Mouse (Mus musculus): ENCODE data around the gene Ccm2. TPM values are rescaled to one million over a fixed set of nuclear protein-coding genes. Genes with fewer than 3 reads are reported as not detected.
"Not testable (repeated sequence)": the region's sequence is repeated elsewhere in the genome, so short reads cannot be mapped to it uniquely, and the experiment has no call there.

Ccm2 gene
- polyA plus RNA-seq, 1 experiment, result 60.8 TPM

DNA sequence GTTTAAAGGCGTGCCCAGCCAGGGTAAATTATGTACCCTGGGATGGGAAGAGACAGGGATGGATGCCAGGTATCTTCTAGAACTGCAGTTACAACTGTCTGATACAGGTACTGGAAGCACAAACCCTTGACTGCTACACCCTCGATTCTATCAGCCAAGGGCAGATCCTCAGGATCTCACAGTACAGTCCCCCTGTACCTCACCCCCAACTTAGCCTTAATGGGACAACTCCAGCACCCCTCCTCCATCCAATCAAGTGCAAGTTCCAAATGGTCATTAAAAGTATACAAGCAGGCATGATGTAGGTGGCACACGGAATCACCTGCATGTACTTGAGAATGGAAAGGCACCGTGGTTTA lies 21.8 kb upstream of the Ccm2 start:
- 94% methylated on average over 4 of the region's 4 CpGs for WGBS
- TF ChIP-seq POLR2A (IDR thresholded peaks at IDR 0.05; ENCODE audit: low read depth, low read length) (no peak), CTCF (conservative IDR thresholded peaks at IDR 0.05; ENCODE audit: insufficient read depth, insufficient read length, low read depth, low read length) (no peak)

DNA sequence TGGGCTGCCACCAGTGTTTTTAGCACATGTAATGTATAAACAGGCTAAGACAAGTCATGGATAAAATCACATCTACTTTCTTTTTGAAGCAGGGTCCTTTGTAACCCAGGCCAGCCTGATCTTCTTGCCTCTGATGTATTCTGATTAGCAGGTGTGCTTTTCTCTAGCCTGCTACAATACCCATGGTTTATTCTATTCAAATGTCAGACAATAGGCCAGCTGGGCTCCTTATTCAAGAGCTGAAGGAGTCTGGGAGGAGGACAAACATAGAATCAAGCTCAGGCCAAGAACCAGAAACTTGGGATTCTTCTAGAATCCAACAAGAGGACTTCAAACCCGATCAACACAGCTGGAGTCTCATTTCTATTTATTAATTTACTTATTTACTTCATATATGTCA lies 21.4 kb upstream of the Ccm2 start:
- H3K4me3 ChIP-seq (ENCODE audit: insufficient read depth, low read depth, low read length), result no peak overlapping the region
- H3K36me3 ChIP-seq (ENCODE audit: control insufficient read depth, insufficient read depth, low read length), result peaks cover 6% of the 10 kb centered on the region
- no peak for DNase-seq
- no peak overlapping the region for H3K27ac ChIP-seq (ENCODE audit: insufficient read depth, low read depth, low read length)
- TF ChIP-seq CTCF (conservative IDR thresholded peaks at IDR 0.05; ENCODE audit: insufficient read depth, insufficient read length, low read depth, low read length), result no peak
- no peak for TF ChIP-seq POLR2A (IDR thresholded peaks at IDR 0.05; ENCODE audit: low read depth, low read length)
- no peaks in the 10 kb centered on the region for H3K27me3 ChIP-seq (replicated peaks; ENCODE audit: control insufficient read depth, insufficient read depth, low read length)
- 0 out of 2 replicates have a peak, but pooled peaks cover 3% of the 10 kb centered on the region for H3K4me1 ChIP-seq (ENCODE audit: control insufficient read depth, insufficient read depth, low read length)
- WGBS, result 94% methylated on average over 1 of the region's 1 CpGs

More for the DNA sequence above, 21.8 kb upstream of the Ccm2 start:
- H3K27ac ChIP-seq (ENCODE audit: insufficient read depth, low read depth, low read length), result no peak overlapping the region
- DNase-seq, result no peak
- peaks cover 6% of the 10 kb centered on the region for H3K36me3 ChIP-seq (ENCODE audit: control insufficient read depth, insufficient read depth, low read length)
- H3K4me3 ChIP-seq (ENCODE audit: insufficient read depth, low read depth, low read length), result no peak overlapping the region
- 0 out of 2 replicates have a peak, but pooled peaks cover 3% of the 10 kb centered on the region for H3K4me1 ChIP-seq (ENCODE audit: control insufficient read depth, insufficient read depth, low read length)
- no peaks in the 10 kb centered on the region for H3K27me3 ChIP-seq (replicated peaks; ENCODE audit: control insufficient read depth, insufficient read depth, low read length)

DNA sequence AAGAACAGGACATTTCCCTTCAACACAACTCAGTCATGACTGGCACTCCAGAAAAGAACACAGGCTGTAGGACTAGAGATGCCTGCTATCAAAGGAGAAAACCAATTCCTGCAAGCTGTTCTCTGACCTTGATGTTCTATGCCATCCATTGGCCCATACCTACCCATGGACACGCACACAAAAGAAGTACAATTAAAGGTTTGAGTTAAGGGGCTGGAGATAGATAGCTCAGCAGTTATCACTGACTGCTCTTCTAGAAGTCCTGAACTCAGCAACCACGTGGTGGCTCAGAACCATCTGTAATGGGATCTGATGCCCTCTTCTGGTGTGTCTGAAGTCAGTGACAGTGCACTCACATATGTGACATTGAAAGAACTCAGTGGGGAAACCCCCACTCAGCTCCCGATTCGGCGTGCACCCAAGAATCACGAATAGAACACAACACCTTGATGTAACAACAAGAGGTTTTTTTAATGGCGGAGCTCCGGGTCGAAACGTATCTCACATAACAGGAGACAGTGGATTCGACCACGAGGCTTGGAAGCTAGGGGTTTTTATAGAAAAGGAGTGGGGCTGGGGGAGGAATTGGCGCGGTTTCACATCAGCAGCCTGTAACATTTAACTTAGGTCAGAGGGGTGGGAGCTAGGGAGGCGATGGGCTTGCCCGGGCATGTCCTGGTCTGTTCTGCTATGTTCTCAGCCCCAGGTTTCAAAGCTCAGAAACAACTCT lies 20.0 kb upstream of the Ccm2 start:
- H3K27me3 ChIP-seq (replicated peaks; ENCODE audit: control insufficient read depth, insufficient read depth, low read length); H3K4me1 ChIP-seq (ENCODE audit: control insufficient read depth, insufficient read depth, low read length); H3K27ac ChIP-seq (ENCODE audit: insufficient read depth, low read depth, low read length); H3K4me3 ChIP-seq (ENCODE audit: insufficient read depth, low read depth, low read length); H3K36me3 ChIP-seq (ENCODE audit: control insufficient read depth, insufficient read depth, low read length); DNase-seq: not testable (repeated sequence)
- WGBS, result 32% methylated on average over 13 of the region's 16 CpGs

DNA sequence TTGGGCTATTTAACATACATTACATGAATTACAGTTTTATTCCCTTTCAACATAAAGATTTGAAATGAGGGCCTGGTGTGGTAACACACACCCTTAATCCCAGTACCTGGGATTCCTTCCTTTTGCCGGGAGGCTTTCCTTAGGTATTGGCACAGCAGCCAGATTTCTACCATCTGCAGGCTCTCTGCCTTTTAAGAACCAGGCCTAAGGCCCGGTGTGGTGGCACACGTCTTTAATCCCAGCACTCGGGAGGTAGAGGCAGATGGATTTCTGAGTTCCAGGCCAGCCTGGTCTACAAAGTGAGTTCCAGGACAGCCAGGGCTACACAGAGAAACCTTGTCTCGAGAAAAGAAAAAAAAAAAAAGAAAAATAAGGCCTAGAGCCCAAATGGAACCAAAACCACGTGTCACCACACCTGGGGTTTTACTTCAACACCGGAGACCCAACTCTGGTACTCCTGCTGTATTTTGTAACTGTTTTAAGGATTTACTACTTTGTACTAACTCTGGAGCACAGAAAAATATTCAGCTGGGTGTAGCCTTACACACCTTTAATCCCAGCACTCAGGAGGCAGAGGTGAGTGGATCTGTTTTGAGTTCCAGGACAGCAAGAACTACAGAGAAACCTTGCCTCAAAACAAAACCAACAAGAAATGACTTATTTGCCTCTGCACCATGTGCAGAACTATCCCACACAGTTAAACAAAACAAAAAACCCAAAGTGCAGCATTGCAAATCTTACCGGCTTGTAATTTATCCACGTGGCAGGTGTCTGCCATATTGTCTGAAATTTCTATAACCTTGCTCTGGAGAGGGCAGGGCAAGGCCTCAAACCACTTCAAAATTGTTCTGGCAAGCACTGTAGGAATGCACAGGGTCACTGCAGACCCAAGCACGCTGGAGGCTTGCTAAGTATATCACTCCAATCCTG lies 19.2 kb upstream of the Ccm2 start:
- Histone ChIP-seq H3K4me3 (ENCODE audit: insufficient read depth, low read depth, low read length) (peak overlapping the region; percentile 68), H3K36me3 (ENCODE audit: control insufficient read depth, insufficient read depth, low read length) (peaks cover 6% of the 10 kb centered on the region), H3K27ac (ENCODE audit: insufficient read depth, low read depth, low read length) (peak overlapping the region; percentile 53; the same call in 1 of the 2 replicates), H3K4me1 (ENCODE audit: control insufficient read depth, insufficient read depth, low read length) (0 out of 2 replicates have a peak, but pooled peaks cover 3% of the 10 kb centered on the region), H3K27me3 (replicated peaks; ENCODE audit: control insufficient read depth, insufficient read depth, low read length) (no peaks in the 10 kb centered on the region)
- DNase-seq, result no peak
- TF ChIP-seq POLR2A (IDR thresholded peaks at IDR 0.05; ENCODE audit: low read depth, low read length) (no peak), CTCF (conservative IDR thresholded peaks at IDR 0.05; ENCODE audit: insufficient read depth, insufficient read length, low read depth, low read length) (no peak)
- WGBS, result 24% methylated on average over 10 of the region's 10 CpGs

DNA sequence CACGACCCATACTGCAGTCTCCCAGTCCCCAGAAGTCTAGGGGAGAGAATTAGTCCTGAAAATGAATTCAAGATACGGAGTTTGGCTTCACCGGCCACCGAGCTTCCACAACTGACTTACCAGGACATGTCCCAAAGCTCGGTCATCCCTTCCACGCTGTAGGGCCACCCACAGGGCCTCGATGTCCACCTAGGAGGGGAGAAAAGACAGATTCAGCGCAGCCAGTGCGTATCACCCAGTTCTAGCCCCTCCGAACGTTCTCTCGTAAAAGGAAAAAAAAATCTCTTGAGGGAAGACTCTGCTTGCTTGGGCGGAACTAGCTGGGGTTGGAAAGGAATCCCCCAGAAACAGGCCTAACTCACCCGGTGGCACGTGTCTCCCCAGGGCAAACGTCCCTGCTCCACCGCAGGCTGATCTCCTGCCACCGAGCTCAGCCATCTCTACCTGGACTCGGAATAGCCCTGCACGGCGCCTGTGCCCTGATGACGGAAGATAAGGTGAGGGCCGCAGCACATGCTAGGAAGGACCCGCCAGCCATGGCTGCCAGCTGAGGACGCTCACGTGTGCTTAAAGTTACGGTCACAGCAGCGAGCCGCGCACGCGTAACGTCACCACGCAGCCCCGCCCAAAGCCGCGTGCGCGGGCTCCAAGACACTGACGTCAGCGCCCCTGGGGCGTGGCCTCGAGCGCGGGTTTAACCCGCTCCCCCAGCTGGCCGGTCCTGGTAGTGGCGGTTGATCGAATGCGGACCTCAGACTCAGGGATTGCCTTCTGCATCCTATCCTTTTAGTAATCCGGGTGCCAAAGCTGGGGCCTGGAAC lies 18.3 kb upstream of the Ccm2 start:
- Histone ChIP-seq H3K36me3 (ENCODE audit: control insufficient read depth, insufficient read depth, low read length) (peaks cover 6% of the 10 kb centered on the region), H3K27me3 (replicated peaks; ENCODE audit: control insufficient read depth, insufficient read depth, low read length) (no peaks in the 10 kb centered on the region), H3K27ac (ENCODE audit: insufficient read depth, low read depth, low read length) (peak overlapping the region; percentile 32), H3K4me3 (ENCODE audit: insufficient read depth, low read depth, low read length) (peak overlapping the region; percentile 68), H3K4me1 (ENCODE audit: control insufficient read depth, insufficient read depth, low read length) (0 out of 2 replicates have a peak, but pooled peaks cover 3% of the 10 kb centered on the region)
- peak; percentile 98 for DNase-seq
- TF ChIP-seq CTCF (conservative IDR thresholded peaks at IDR 0.05; ENCODE audit: insufficient read depth, insufficient read length, low read depth, low read length), result peak; percentile 67
- peak; percentile 57 for TF ChIP-seq POLR2A (IDR thresholded peaks at IDR 0.05; ENCODE audit: low read depth, low read length)
- under 1% methylated on average over 51 of the region's 51 CpGs for WGBS

DNA sequence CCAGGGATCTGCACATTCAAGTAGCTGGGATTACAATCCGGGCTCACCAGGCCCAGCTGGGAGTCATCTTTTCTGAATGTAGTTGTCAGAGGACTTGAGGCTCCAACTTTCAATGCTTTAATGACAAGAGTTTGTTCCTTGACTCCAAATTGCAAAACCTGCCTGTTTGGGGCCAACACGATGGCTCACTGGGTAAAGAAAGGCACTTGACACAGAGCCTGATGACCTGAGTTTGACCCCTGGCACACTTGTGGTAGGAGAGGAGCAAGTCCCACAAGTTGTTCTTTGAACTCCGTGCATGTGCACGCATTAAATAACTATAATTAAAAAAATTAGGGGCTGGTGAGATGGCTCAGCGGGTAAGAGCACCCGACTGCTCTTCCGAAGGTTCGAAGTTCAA lies 16.7 kb upstream of the Ccm2 start:
- Histone ChIP-seq H3K27me3 (replicated peaks; ENCODE audit: control insufficient read depth, insufficient read depth, low read length) (no peaks in the 10 kb centered on the region), H3K27ac (ENCODE audit: insufficient read depth, low read depth, low read length) (no peak overlapping the region), H3K36me3 (ENCODE audit: control insufficient read depth, insufficient read depth, low read length) (peaks cover 4% of the 10 kb centered on the region), H3K4me3 (ENCODE audit: insufficient read depth, low read depth, low read length) (no peak overlapping the region), H3K4me1 (ENCODE audit: control insufficient read depth, insufficient read depth, low read length) (0 out of 2 replicates have a peak, but pooled peaks cover 3% of the 10 kb centered on the region)
- 69% methylated on average over 8 of the region's 8 CpGs for WGBS
- peak; percentile 28 for DNase-seq
- TF ChIP-seq CTCF (conservative IDR thresholded peaks at IDR 0.05; ENCODE audit: insufficient read depth, insufficient read length, low read depth, low read length), result no peak
- TF ChIP-seq POLR2A (IDR thresholded peaks at IDR 0.05; ENCODE audit: low read depth, low read length), result no peak

All from kidney, adult 2 months (tissue).